Mouse (Mus musculus) kidney, embryonic 15.5 days (tissue): Measurements from ENCODE around the gene Clint1. TPM values are rescaled to one million over a fixed set of nuclear protein-coding genes. Genes with fewer than 3 reads are reported as not detected.

Source experiments
- ATAC-seq: fragments of 200-750 bp; cut with Nextera tagmentation; replicated peaks from 2 replicates; pipeline ENCODE4 v1.8.0; 2017; ENCODE audit warnings: moderate TSS enrichment; ENCODE audit not compliant: low FRiP score
- H3K27ac ChIP-seq: fragments of 300-500 bp; sonication (generic); 2 replicates; pipeline ENCODE4 v1.5.1; 2015; ENCODE audit warnings: mild to moderate bottlenecking, inconsistent platforms
- H3K27me3 ChIP-seq: fragments of 300-500 bp; sonication (generic); 2 replicates; pipeline ENCODE4 v1.6.1; 2015; ENCODE audit warnings: inconsistent platforms
- H3K36me3 ChIP-seq: fragments of 300-500 bp; sonication (generic); 2 replicates; pipeline ENCODE4 v1.6.1; 2015; ENCODE audit warnings: inconsistent platforms
- H3K4me1 ChIP-seq: fragments of 300-500 bp; sonication (generic); 2 replicates; pipeline ENCODE4 v1.6.1; 2015; ENCODE audit warnings: inconsistent platforms
- H3K4me2 ChIP-seq: fragments of 300-500 bp; sonication (generic); 2 replicates; pipeline ENCODE4 v1.6.1; 2015; ENCODE audit warnings: moderate library complexity, mild to moderate bottlenecking, inconsistent platforms
- H3K4me3 ChIP-seq: fragments of 300-500 bp; sonication (generic); replicated peaks from 2 replicates; pipeline ENCODE4 v1.5.1; 2015; ENCODE audit warnings: mild to moderate bottlenecking, inconsistent platforms
- H3K9ac ChIP-seq: fragments of 300-500 bp; sonication (generic); 2 replicates; pipeline ENCODE4 v1.6.1; 2015; ENCODE audit warnings: mild to moderate bottlenecking, inconsistent platforms
- H3K9me3 ChIP-seq: fragments of 300-500 bp; sonication (generic); replicated peaks from 2 replicates; pipeline ENCODE4 v1.6.1; 2016; ENCODE audit warnings: inconsistent platforms
- WGBS: fragments of 180-500 bp; shearing (Covaris S2); methylation state at CpG from one replicate; pipeline ENCODE4 v1.1.7; 2015; ENCODE audit warnings: mixed read lengths; 5-methylcytosine and 5-hydroxymethylcytosine counted together
- polyA plus RNA-seq: library from polyadenylated mRNA; unstranded; fragments of >200 nt; fragmentation: Nextera tagmentation; extraction: Ambion mirVana; gene quantifications from 2 replicates; pipeline ENCODE4 v1.2.1, GENCODE M21; 2015

The Clint1 gene
- 97.8 and 102 TPM in 2 replicates for polyA plus RNA-seq

- Histone ChIP-seq H3K36me3 (peaks cover 22% of the 10 kb centered on the region), H3K27ac (peak within 1 kb of the TSS; percentile 86), H3K9ac (peak within 1 kb of the TSS; percentile 96), H3K27me3 (no peaks in the 10 kb centered on the region), H3K9me3 (no peaks in the 10 kb centered on the region), H3K4me2 (peak within 1 kb of the TSS; percentile 59), H3K4me1 (peaks cover 44% of the 10 kb centered on the region), H3K4me3 (peak within 1 kb of the TSS; percentile 97)
- WGBS, result under 1% methylated on average over 54 of the region's 57 CpGs
- ATAC-seq, result peak; percentile 92
These were observed at the start of gene Clint1 for GRCm38 (mm10) chr11:45851516-45852123. Clint1 (plus strand) TSS chr11:45852051.

GRCm38 (mm10) chr11:45804068-45804467, 47.8 kb upstream of the Clint1 start:
- H3K4me1 ChIP-seq, result peaks cover 29% of the 10 kb centered on the region
- 73% methylated on average over 4 of the region's 4 CpGs for WGBS
- H3K27ac ChIP-seq, result no peak overlapping the region

GRCm38 (mm10) chr11:45805312-45805772, 46.5 kb upstream of the Clint1 start:
- whole genome bisulfite sequencing, result 62% methylated on average over 6 of the region's 6 CpGs
- no peak overlapping the region for H3K4me3 ChIP-seq

More at GRCm38 (mm10) chr11:45804068-45804467, 47.8 kb upstream of the Clint1 start:
- no peaks in the 10 kb centered on the region for H3K9me3 ChIP-seq
- H3K27me3 ChIP-seq, result no peaks in the 10 kb centered on the region
- H3K9ac ChIP-seq, result no peak overlapping the region
- no peaks in the 10 kb centered on the region for H3K36me3 ChIP-seq
- no peak overlapping the region for H3K4me2 ChIP-seq
- no peak overlapping the region for H3K4me3 ChIP-seq
- no peak for ATAC-seq

DNA sequence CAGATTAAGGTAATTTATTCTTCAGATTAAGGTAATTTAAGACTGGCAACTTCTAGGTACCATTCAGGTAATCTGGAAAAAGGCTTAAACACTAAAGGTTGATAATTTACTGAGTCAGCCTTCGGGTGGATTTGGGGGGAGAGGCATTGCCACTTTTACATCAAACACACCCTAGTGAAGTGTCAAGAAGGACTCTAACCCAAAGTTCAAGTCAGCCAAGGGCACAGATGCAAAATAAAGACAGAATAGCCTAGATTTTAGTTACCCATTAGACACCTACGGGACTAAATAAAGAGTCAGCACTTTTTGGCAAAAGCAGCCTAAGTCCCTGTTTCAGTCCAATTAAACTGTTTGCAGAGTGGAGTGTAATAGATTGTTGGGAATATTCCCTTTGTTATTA, 46.0 kb upstream of the Clint1 start:
- peak overlapping the region; percentile 67 for H3K27ac ChIP-seq
- peaks cover 28% of the 10 kb centered on the region for H3K4me1 ChIP-seq
- ATAC-seq, result no peak
- H3K4me2 ChIP-seq, result no peak overlapping the region
- no peak overlapping the region for H3K9ac ChIP-seq
- no peak overlapping the region for H3K4me3 ChIP-seq
- no peaks in the 10 kb centered on the region for H3K36me3 ChIP-seq
- no peaks in the 10 kb centered on the region for H3K9me3 ChIP-seq
- H3K27me3 ChIP-seq, result no peaks in the 10 kb centered on the region
- WGBS, result 67% methylated on average over 2 of the region's 2 CpGs

More at GRCm38 (mm10) chr11:45805312-45805772, 46.5 kb upstream of the Clint1 start:
- H3K9me3 ChIP-seq, result no peaks in the 10 kb centered on the region
- H3K27me3 ChIP-seq, result no peaks in the 10 kb centered on the region
- no peak overlapping the region for H3K9ac ChIP-seq
- peak; percentile 84 for ATAC-seq
- peaks cover 28% of the 10 kb centered on the region for H3K4me1 ChIP-seq
- H3K36me3 ChIP-seq, result no peaks in the 10 kb centered on the region
- no peak overlapping the region for H3K4me2 ChIP-seq
- H3K27ac ChIP-seq, result peak overlapping the region; percentile 67

DNA sequence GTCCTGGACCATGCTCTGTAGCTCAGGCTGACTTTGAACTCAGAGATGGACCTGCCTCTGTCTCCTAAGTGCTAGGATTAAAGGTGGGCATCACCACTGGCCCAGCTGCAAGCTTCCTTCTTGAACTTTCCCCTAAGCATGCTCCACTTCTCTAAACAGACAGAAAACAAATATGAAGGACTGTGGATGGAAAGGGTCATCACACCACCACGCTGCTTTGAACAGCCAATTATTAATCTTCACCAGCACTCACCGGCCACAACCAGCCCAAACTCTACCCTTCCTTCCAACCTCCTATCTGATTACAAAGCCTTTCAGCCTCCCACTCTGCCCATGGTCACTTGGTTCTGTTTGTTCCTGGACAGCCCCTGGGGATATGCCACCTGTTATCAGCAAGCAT, 45.6 kb upstream of the Clint1 start:
- no peak overlapping the region for H3K4me2 ChIP-seq
- 58% methylated on average over 2 of the region's 2 CpGs for WGBS
- H3K27ac ChIP-seq, result peak overlapping the region; percentile 67
- no peak overlapping the region for H3K4me3 ChIP-seq
- no peaks in the 10 kb centered on the region for H3K36me3 ChIP-seq
- ATAC-seq, result no peak
- H3K4me1 ChIP-seq, result peaks cover 28% of the 10 kb centered on the region
- H3K9me3 ChIP-seq, result no peaks in the 10 kb centered on the region
- no peak overlapping the region for H3K9ac ChIP-seq
- H3K27me3 ChIP-seq, result no peaks in the 10 kb centered on the region

- peak overlapping the region; percentile 67 for H3K27ac ChIP-seq
These were observed 45.0 kb upstream of the Clint1 start for GRCm38 (mm10) chr11:45806809-45807208.

GRCm38 (mm10) chr11:45807820-45808219, 44.0 kb upstream of the Clint1 start:
- no peak overlapping the region for H3K4me3 ChIP-seq
- H3K27ac ChIP-seq, result no peak overlapping the region
- H3K4me1 ChIP-seq, result peaks cover 28% of the 10 kb centered on the region
- H3K9me3 ChIP-seq, result no peaks in the 10 kb centered on the region
- no peak for ATAC-seq
- no peaks in the 10 kb centered on the region for H3K36me3 ChIP-seq
- 73% methylated on average over 12 of the region's 12 CpGs for WGBS
- no peaks in the 10 kb centered on the region for H3K27me3 ChIP-seq
- H3K9ac ChIP-seq, result no peak overlapping the region
- H3K4me2 ChIP-seq, result no peak overlapping the region

More at GRCm38 (mm10) chr11:45806809-45807208, 45.0 kb upstream of the Clint1 start:
- WGBS, result 85% methylated on average over 3 of the region's 3 CpGs
- ATAC-seq, result no peak
- Histone ChIP-seq H3K27me3 (no peaks in the 10 kb centered on the region), H3K4me3 (no peak overlapping the region), H3K9me3 (no peaks in the 10 kb centered on the region), H3K9ac (no peak overlapping the region), H3K4me2 (no peak overlapping the region), H3K36me3 (no peaks in the 10 kb centered on the region), H3K4me1 (peaks cover 28% of the 10 kb centered on the region)

DNA sequence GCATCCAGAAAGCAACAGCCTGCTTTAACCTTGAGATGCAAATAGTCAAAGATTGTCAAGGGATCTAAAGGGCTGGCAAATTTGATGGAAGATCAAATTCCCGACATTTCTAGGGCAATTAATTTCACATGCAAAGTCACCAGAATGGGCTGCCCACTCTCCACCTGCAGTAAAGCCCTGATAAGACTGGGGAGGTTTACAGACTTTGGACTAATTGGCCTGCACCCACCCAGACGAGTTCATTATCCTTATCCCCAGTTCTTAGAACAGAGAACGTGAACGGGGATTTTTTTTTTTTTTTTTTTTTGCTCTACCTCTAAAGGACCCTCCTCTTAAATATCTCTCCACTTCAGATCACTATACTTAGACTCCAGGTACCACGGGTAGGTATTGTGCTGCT, 42.4 kb upstream of the Clint1 start:
- Histone ChIP-seq H3K27ac (peak overlapping the region; percentile 22; the same call in 1 of the 2 replicates), H3K4me1 (peaks cover 24% of the 10 kb centered on the region), H3K27me3 (no peaks in the 10 kb centered on the region), H3K4me3 (no peak overlapping the region), H3K4me2 (no peak overlapping the region), H3K36me3 (no peaks in the 10 kb centered on the region), H3K9ac (no peak overlapping the region), H3K9me3 (no peaks in the 10 kb centered on the region)
- ATAC-seq, result no peak
- WGBS, result 36% methylated on average over 5 of the region's 5 CpGs

DNA sequence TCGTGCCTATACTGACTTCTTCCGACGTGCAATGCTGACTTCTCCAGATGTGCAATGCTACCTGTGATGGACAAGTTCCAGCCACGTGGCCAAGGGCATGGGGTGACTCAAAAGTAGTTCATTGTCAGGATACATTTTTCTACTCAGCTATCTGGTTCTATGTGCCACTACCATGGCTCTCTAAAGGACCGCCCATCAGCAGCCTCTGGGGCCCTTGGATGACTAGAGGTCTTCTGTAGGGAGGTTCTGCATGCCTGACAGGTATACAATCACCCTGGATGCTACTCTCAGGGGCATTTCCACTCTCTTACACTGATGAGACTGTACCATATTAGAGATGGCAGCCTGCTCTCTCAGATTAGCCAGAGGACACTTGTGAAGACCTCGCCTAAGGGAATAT, 41.8 kb upstream of the Clint1 start:
- H3K27ac ChIP-seq, result 0 out of 2 replicates have a peak overlapping the region, but pooled peaks have one; percentile 22
- H3K9ac ChIP-seq, result no peak overlapping the region
- no peak overlapping the region for H3K4me2 ChIP-seq
- no peaks in the 10 kb centered on the region for H3K9me3 ChIP-seq
- H3K4me1 ChIP-seq, result peaks cover 24% of the 10 kb centered on the region
- WGBS, result 84% methylated on average over 6 of the region's 6 CpGs
- no peak for ATAC-seq
- no peaks in the 10 kb centered on the region for H3K27me3 ChIP-seq
- no peak overlapping the region for H3K4me3 ChIP-seq
- no peaks in the 10 kb centered on the region for H3K36me3 ChIP-seq

- Histone ChIP-seq H3K4me2 (no peak overlapping the region), H3K4me3 (no peak overlapping the region), H3K27ac (peak overlapping the region; percentile 13; the same call in 1 of the 2 replicates), H3K9me3 (no peaks in the 10 kb centered on the region), H3K36me3 (no peaks in the 10 kb centered on the region), H3K27me3 (no peaks in the 10 kb centered on the region), H3K9ac (no peak overlapping the region), H3K4me1 (peaks cover 20% of the 10 kb centered on the region)
- ATAC-seq, result no peak
- whole genome bisulfite sequencing, result 81% methylated on average over 8 of the region's 8 CpGs
These were observed 41.0 kb upstream of the Clint1 start for GRCm38 (mm10) chr11:45810805-45811204.

- H3K36me3 ChIP-seq, result no peaks in the 10 kb centered on the region
- H3K4me1 ChIP-seq, result no peaks in the 10 kb centered on the region; the same call in 1 of the 2 replicates
- no peak for ATAC-seq
- no peak overlapping the region for H3K4me2 ChIP-seq
- no peak overlapping the region for H3K9ac ChIP-seq
- H3K27me3 ChIP-seq, result no peaks in the 10 kb centered on the region
- no peak overlapping the region for H3K4me3 ChIP-seq
- H3K9me3 ChIP-seq, result no peaks in the 10 kb centered on the region
- WGBS, result 77% methylated on average over 10 of the region's 10 CpGs
- H3K27ac ChIP-seq, result no peak overlapping the region
These were observed 36.2 kb upstream of the Clint1 start for GRCm38 (mm10) chr11:45815603-45816002.

- H3K9ac ChIP-seq, result no peak overlapping the region
- no peaks in the 10 kb centered on the region for H3K4me1 ChIP-seq
- H3K4me3 ChIP-seq, result no peak overlapping the region
- H3K9me3 ChIP-seq, result no peaks in the 10 kb centered on the region
- no peaks in the 10 kb centered on the region for H3K27me3 ChIP-seq
- no peaks in the 10 kb centered on the region for H3K36me3 ChIP-seq
- H3K27ac ChIP-seq, result no peak overlapping the region
- ATAC-seq, result no peak
- WGBS, result 50% methylated on average over 1 of the region's 1 CpGs
- no peak overlapping the region for H3K4me2 ChIP-seq
These were observed 35.1 kb upstream of the Clint1 start for GRCm38 (mm10) chr11:45816712-45817111.
